Mouse (Mus musculus) kidney, adult 9 months (tissue): ENCODE measurements at regions not wholly inside any gene's neighbourhood (a gene's known extent, or its start where the extent isn't known, plus 50 kb on each side); places are given as distances from the start of the nearest gene placed in this dataset.

Experiments
- DNase-seq: peaks from one replicate; pipeline ENCODE4 v3.0.0; 2022

DNA sequence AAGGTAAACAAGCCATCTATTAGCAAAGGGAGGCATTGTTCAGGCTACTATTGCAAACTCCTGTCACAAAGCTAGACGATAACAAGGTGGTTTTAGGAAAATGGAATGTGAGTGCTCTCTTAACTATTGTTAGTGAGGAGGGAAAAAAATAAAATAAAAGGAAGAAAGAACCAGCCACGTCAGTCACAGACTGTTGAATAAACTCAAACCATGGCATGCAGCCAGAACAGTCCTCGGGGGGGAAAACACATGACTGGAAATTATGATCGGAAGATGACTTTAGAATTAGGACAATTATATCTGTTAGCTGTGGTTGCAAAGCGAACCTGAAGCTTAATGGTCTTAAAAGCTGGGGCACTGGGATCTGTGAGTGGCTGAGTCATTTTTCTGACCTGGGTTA is 524.1 kb downstream of the Tbc1d22a start:
- no peak for DNase-seq

DNA sequence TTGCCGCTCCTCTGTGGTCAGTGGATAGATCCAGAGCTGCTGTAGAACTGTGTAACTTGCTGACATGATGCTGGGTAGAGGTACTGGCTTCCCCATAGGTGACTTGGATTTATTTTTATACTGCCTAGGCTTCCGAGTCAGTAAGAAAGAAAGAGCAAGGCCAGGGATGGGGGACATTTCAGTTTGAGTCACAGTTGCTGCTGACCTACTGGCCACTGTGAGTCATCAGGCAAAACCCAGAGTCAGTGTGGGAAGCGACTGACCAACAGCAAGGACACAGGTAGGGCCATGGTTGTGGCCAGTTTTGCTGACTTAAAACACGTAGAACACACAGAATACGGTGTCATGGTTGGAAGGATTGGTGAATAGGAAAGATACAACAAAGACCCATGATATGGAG is 524.5 kb downstream of the Tbc1d22a start:
- DNase-seq: no peak

DNA sequence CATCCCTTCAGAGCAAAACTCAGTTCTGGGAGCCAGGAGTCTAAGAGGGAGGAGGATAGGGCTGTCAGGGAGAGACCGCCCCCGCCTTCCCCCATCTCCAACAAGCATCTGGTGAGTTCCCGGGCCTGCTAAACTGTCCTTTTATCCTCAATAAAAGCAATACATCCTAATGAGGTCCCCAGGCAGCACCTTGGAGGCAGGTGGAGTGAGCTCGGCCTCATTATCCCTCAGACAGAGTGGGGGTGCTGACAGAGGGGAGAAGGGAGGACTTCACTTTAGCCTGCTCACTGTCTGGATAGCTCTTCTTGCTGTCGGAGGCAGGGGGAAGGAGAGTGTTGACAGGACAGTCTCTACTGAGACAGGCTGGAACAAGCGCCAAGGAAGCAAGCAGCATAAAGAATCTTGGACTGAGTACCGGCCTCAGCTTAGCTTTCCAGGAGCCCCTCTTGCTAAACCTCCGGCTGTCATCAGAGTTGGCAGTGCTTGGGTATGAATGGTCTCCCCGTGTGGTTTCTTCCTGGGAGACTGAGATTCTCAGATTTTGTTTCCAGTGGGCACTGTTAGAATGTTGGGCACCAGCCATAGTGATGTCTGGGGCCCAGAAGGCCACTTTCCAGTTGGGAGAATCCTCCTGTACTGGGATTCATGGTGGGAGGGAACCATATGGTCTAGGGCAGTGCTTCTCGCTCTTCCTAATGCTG is 537.3 kb downstream of the Tbc1d22a start:
- no peak for DNase-seq

GRCm38 (mm10) chr15:86763581-86764375 is 549.5 kb downstream of the Tbc1d22a start:
- DNase-seq: no peak

- no peak for DNase-seq
These were observed 553.4 kb downstream of the Tbc1d22a start for GRCm38 (mm10) chr15:86767623-86768022.

GRCm38 (mm10) chr15:86773041-86773440 is 558.8 kb downstream of the Tbc1d22a start:
- no peak for DNase-seq

- no peak for DNase-seq
These were observed 563.7 kb downstream of the Tbc1d22a start for GRCm38 (mm10) chr15:86777998-86778397.

- no peak for DNase-seq
These were observed 566.9 kb downstream of the Tbc1d22a start for GRCm38 (mm10) chr15:86781160-86781559.

- no peak for DNase-seq
These were observed 580.5 kb downstream of the Tbc1d22a start for GRCm38 (mm10) chr15:86794716-86795115.

DNA sequence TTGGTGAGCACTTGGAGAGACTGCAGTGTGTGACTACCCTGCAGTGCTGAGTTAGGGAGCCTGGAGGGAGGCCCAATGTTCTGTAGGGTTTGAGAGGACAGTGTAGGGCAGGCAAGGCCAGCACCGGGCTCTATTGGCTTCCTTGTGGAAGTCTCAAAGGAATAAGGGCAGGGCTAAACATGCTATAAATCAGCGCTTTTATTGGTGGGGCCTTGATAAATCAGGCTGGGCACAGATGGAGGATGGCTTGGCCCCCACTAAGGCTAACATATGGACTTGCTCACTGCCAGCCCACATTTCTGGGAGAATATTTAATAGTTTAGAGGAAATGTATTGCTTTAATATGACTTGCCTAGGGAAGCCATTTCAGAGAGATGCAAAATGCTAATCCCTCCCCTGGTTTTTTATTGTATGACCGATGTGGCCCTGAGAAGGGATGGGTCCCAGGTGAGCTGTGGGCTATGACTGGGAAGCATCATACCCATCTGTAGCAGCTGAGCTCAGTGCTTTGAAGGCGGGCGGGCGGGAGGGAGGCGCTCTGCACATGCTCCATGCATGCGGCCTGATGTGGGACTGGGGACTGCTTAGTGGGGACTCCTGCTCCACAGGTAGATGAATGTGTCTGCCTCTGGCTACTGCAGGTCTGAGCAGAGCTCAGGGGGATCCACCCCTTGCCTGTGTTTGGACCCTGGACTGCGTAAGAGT is 584.4 kb downstream of the Tbc1d22a start:
- DNase-seq: no peak

DNA sequence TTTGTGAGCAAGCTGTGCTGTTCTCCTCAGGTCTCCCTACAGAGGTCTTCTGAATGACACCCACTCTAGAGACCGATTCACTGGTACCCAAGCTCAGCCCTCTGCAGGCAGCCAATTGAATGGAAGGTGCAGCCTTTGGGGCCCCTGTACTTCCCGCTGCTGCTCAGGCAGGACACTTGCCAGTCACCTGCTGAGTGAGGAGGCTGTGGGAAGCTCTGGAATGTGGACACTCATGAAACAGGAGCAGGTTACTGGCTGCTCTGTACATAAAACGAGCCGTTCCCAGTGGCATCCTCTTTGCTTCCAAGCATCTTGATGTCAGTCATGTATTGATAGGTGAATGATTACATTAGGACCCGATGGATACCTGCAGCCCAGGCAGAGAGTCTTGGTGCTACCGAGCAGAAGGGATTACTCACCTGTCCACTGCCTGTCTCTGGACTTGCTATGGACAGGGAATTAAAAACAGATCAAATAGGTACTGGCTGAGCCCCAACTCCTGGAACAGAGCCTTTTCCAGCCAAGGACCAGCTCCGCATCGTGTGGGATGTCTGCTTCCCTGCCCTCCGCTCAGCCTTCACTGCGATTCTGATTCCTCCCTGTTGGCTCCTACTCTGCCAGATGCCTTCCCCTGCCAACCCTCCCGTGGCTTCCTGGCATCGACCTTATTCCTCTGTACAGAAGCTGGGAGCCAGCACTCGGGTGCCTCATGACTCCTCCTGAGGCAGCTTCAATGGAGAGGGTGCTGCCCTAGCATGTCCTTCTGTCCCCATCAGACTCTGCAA is 593.2 kb downstream of the Tbc1d22a start:
- DNase-seq: no peak

GRCm38 (mm10) chr15:86811821-86812220 is 597.6 kb downstream of the Tbc1d22a start:
- DNase-seq: no peak

- no peak for DNase-seq
These were observed 600.7 kb downstream of the Tbc1d22a start for GRCm38 (mm10) chr15:86814808-86815421.

DNA sequence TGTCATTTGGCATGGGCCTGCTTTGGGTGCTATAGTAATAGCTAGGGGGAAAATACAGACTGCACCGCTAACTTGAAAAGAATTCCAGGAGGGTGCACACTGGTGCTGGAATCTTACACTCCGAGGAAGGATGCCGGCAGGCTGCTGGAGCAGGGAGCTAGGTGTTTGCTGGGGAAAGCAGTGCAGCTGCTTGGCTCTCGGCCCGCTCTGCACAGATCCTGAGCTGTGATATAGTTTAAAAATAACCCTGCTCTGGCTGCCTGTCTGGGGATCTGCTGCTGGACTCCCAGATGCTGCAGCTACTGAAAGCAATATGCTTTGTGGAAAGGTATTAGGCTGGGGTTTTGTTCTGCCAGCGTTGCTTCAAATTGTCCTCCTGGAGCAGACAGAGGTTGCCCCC is 621.7 kb downstream of the Tbc1d22a start:
- peak; percentile 3 for DNase-seq

GRCm38 (mm10) chr15:86852161-86852870 is 638.1 kb downstream of the Tbc1d22a start:
- DNase-seq: no peak

DNA sequence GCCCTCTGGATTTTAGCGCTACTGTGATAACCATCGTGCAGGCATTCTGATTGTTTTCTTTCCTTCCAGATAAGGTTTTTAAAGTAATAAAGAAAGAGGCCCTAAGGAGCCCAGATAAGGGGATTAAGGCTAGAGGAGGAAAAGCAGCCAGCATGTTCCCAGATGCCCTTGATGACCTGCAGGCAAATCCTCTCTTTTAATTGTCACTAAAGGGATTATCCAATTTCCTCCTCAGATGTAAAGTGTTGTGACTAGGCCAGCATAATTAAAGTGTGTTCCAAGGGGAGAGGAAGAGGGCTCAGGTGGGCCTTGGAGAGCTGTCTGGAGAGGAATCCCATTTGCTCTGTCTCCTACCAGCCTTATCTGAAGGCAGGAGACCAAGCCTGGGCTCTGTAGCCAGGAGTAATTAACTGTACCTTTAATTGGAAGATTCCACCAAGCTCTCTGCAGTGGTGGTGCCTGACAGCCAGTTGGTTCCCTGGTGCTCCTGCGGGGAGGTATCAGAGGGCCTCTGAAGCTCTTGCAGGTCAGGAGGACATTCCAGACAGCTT is 644.2 kb downstream of the Tbc1d22a start:
- no peak for DNase-seq

GRCm38 (mm10) chr15:86875721-86876309 is 661.6 kb downstream of the Tbc1d22a start:
- DNase-seq: no peak

GRCm38 (mm10) chr15:86896974-86897373 is 647.1 kb upstream of the Fam19a5 start:
- no peak for DNase-seq

DNA sequence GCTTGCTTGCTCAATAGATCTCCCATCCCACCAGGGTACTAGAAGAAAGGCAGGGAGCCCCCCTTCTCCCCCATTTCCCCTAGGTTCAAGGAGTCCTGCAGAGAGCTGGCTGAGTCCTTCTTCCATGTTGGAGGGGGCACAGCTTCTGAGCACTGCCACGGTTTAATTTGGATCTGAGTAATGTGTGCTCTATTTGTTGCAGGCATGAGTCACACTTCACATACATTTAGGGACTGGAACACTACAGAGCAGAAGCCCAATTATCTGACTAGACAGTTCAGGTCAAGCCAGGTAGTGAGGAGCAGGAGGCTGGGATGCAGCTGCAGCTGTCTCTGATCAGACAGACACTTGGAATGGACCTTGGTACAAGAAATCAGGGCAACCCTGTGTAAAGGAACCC is 644.1 kb upstream of the Fam19a5 start:
- DNase-seq: no peak

- no peak for DNase-seq
These were observed 641.1 kb upstream of the Fam19a5 start for GRCm38 (mm10) chr15:86903006-86903405.

- DNase-seq: no peak
These were observed 630.8 kb upstream of the Fam19a5 start for GRCm38 (mm10) chr15:86913276-86913675.
